ENCODE assay signal across 8 mouse cellular contexts in the genomic region with DNA sequence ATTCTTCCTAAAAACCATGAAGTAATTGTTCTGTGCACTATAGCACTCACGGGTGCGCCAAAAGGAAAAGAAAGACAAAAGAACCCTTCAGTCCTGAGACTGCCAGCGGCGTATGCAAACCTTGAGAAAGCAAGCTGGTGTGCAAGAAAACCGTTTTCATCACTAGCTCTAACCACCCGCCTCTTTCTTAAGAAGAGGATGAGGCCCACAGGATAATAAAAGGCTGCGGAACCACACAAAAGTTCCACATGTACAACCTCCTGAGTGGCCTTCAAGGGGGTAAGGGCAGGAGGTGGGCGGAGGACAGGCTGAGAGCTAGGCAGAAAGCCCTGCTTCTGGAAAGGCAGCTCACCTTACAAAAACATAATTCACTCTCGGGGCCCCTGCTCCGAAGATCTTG.
A peak's percentile ranks its signal among the peaks of the same experiment; 100 is the strongest.
DNase-seq lines count a peak whose midpoint lies in the region; ATAC-seq lines count a peak whose summit lies in the region.

No protein-coding gene starts in this region.

- 10% methylated on average over 10 of the region's 10 CpGs for WGBS in kidney, embryonic 16.5 days
- WGBS in embryonic facial prominence, embryonic 13.5 days, result 2% methylated on average over 10 of the region's 10 CpGs
- 9% methylated on average over 10 of the region's 10 CpGs for WGBS in intestine, embryonic 14.5 days
- WGBS in midbrain, embryonic 16.5 days, result 1% methylated on average over 10 of the region's 10 CpGs

- DNase-seq in kidney, postnatal 36 days, result no peak
- peak; percentile 53 for DNase-seq in intestine, embryonic 14.5 days (ENCODE audit: low spot score)
- DNase-seq in right cerebral cortex, postnatal 25 days, result no peak
- DNase-seq in layer of hippocampus, postnatal 36 days, result no peak

- H3K9me3 ChIP-seq in kidney, embryonic 16.5 days (ENCODE audit: low read length), result no peaks in the 10 kb centered on the region
- no peaks in the 10 kb centered on the region for H3K9me3 ChIP-seq in embryonic facial prominence, embryonic 13.5 days
- no peaks in the 10 kb centered on the region for H3K9me3 ChIP-seq in intestine, embryonic 14.5 days (ENCODE audit: control insufficient read depth, low read length)
- no peaks in the 10 kb centered on the region for H3K9me3 ChIP-seq in midbrain, embryonic 16.5 days (replicated peaks; ENCODE audit: control insufficient read depth, low read length, poor library complexity, severe bottlenecking)

- H3K4me3 ChIP-seq in kidney, embryonic 16.5 days (ENCODE audit: low read length), result peak overlapping the region; percentile 52
- peak overlapping the region; percentile 43 for H3K4me3 ChIP-seq in embryonic facial prominence, embryonic 13.5 days
- H3K4me3 ChIP-seq in intestine, embryonic 14.5 days (ENCODE audit: low read depth, low read length), result peak overlapping the region; percentile 33
- peak overlapping the region; percentile 42 for H3K4me3 ChIP-seq in midbrain, embryonic 16.5 days (ENCODE audit: low read depth, low read length)

- no peaks in the 10 kb centered on the region for H3K27me3 ChIP-seq in kidney, embryonic 16.5 days (ENCODE audit: insufficient read depth, low read length)
- H3K27me3 ChIP-seq in embryonic facial prominence, embryonic 13.5 days, result peaks cover 3% of the 10 kb centered on the region; the same call in 1 of the 2 replicates
- 0 out of 2 replicates have a peak, but pooled peaks cover 3% of the 10 kb centered on the region for H3K27me3 ChIP-seq in intestine, embryonic 14.5 days (replicated peaks; ENCODE audit: control insufficient read depth, insufficient read depth, low read length)
- H3K27me3 ChIP-seq in midbrain, embryonic 16.5 days (ENCODE audit: control insufficient read depth, insufficient read depth, low read depth, low read length), result no peaks in the 10 kb centered on the region

- H3K9ac ChIP-seq in kidney, embryonic 16.5 days (replicated peaks; ENCODE audit: low read length), result peak overlapping the region; percentile 58
- H3K9ac ChIP-seq in embryonic facial prominence, embryonic 13.5 days, result peak overlapping the region; percentile 64
- H3K9ac ChIP-seq in intestine, embryonic 14.5 days (ENCODE audit: low read length), result peak overlapping the region; percentile 14; the same call in 1 of the 2 replicates
- H3K9ac ChIP-seq in midbrain, embryonic 16.5 days (ENCODE audit: low read depth, low read length), result peak overlapping the region; percentile 49; the same call in 1 of the 2 replicates

- H3K36me3 ChIP-seq in kidney, embryonic 16.5 days (ENCODE audit: insufficient read depth, low read length), result no peaks in the 10 kb centered on the region
- H3K36me3 ChIP-seq in embryonic facial prominence, embryonic 13.5 days, result no peaks in the 10 kb centered on the region
- H3K36me3 ChIP-seq in intestine, embryonic 14.5 days (ENCODE audit: control insufficient read depth, insufficient read depth, low read length), result no peaks in the 10 kb centered on the region
- H3K36me3 ChIP-seq in midbrain, embryonic 16.5 days (ENCODE audit: control insufficient read depth, insufficient read depth, low read length), result no peaks in the 10 kb centered on the region

- peak; percentile 26; the same call in 1 of the 2 replicates for ATAC-seq in kidney, embryonic 16.5 days (ENCODE audit: low FRiP score, low TSS enrichment)
- ATAC-seq in embryonic facial prominence, embryonic 13.5 days (ENCODE audit: insufficient number of reproducible peaks, insufficient read depth, low FRiP score, low TSS enrichment, low read depth), result no peak
- peak; percentile 26; the same call in 1 of the 2 replicates for ATAC-seq in intestine, embryonic 14.5 days (replicated peaks; ENCODE audit: low FRiP score, low TSS enrichment, low read depth)
- peak; percentile 48 for ATAC-seq in midbrain, embryonic 16.5 days
- ATAC-seq in activated CD4-positive, CD25-positive, alpha-beta regulatory T cell, adult 4 months, result no peak

- H3K4me2 ChIP-seq in kidney, embryonic 16.5 days (replicated peaks; ENCODE audit: low read depth, low read length), result peak overlapping the region; percentile 78
- H3K4me2 ChIP-seq in embryonic facial prominence, embryonic 13.5 days, result peak overlapping the region; percentile 70
- H3K4me2 ChIP-seq in intestine, embryonic 14.5 days (ENCODE audit: low read length), result peak overlapping the region; percentile 69
- H3K4me2 ChIP-seq in midbrain, embryonic 16.5 days (ENCODE audit: low read length), result peak overlapping the region; percentile 73

- H3K4me1 ChIP-seq in kidney, embryonic 16.5 days (ENCODE audit: insufficient read depth, low read length), result peaks cover 21% of the 10 kb centered on the region
- peaks cover 31% of the 10 kb centered on the region for H3K4me1 ChIP-seq in embryonic facial prominence, embryonic 13.5 days
- H3K4me1 ChIP-seq in intestine, embryonic 14.5 days (replicated peaks; ENCODE audit: control insufficient read depth, insufficient read depth, low read length), result peaks cover 7% of the 10 kb centered on the region; the same call in 1 of the 2 replicates
- peaks cover 12% of the 10 kb centered on the region for H3K4me1 ChIP-seq in midbrain, embryonic 16.5 days (ENCODE audit: control insufficient read depth, insufficient read depth, low read length)

- no peak overlapping the region for H3K27ac ChIP-seq in kidney, embryonic 16.5 days (ENCODE audit: low read length)
- peak overlapping the region; percentile 77 for H3K27ac ChIP-seq in embryonic facial prominence, embryonic 13.5 days
- no peak overlapping the region for H3K27ac ChIP-seq in intestine, embryonic 14.5 days (ENCODE audit: low read depth)
- peak overlapping the region; percentile 54 for H3K27ac ChIP-seq in midbrain, embryonic 16.5 days (ENCODE audit: low read length)

Comparison
In these comparisons a context has a peak if more than half of its experiments do, and no peak if none do; other contexts are left out.
1. ATAC-seq: peak in kidney, embryonic 16.5 days (single experiment), intestine, embryonic 14.5 days (single experiment) and midbrain, embryonic 16.5 days (single experiment); none in embryonic facial prominence, embryonic 13.5 days (single experiment) and activated CD4-positive, CD25-positive, alpha-beta regulatory T cell, adult 4 months (single experiment).
2. H3K27ac ChIP-seq: peak in embryonic facial prominence, embryonic 13.5 days (single experiment) and midbrain, embryonic 16.5 days (single experiment); none in kidney, embryonic 16.5 days (single experiment) and intestine, embryonic 14.5 days (single experiment).
3. H3K9ac ChIP-seq: peak in every context shown above with its lines; median percentile 64 in embryonic facial prominence, embryonic 13.5 days; 58 in kidney, embryonic 16.5 days; 49 in midbrain, embryonic 16.5 days; 14 in intestine, embryonic 14.5 days.
4. Peak in every context shown above with its lines, with median percentiles within 50 percentile points of each other: H3K4me2 ChIP-seq and H3K4me3 ChIP-seq.